Mouse (Mus musculus): ENCODE results near the gene Marcks. TPM values are rescaled to one million over a fixed set of nuclear protein-coding genes. Genes with fewer than 3 reads are reported as not detected.
"Not testable (repeated sequence)": the region's sequence is repeated elsewhere in the genome, so short reads cannot be mapped to it uniquely, and the experiment has no call there.

Marcks gene
- total RNA-seq, 2 experiments from 2014 or later: 164 to 165 TPM

GRCm38 (mm10) chr10:37084071-37084470 lies 54.6 kb downstream of the Marcks start:
- DNase-seq (ENCODE audit: low spot score in 2 of 2); intact Hi-C loops (cut with DNase I): not testable (repeated sequence)

Other genes starting within 250 kb of the Marcks start
- 10 to 100 TPM; 78.3 to 86.3 TPM for gene Hdac2, start 164.4 kb downstream of the Marcks start, total RNA-seq (2021)